11 mouse cellular contexts compared by ENCODE assay signal in genomic region chr4:142267348-142267819, GRCm38 (mm10). TPM values are rescaled to one million over a fixed set of nuclear protein-coding genes. Genes with fewer than 3 reads are reported as not detected.
DNase-seq lines count a peak whose midpoint lies in the region; ATAC-seq and TF ChIP-seq lines count a peak whose summit lies in the region.
"Had no signal": no experiment of that assay in that cellular context is flagged by ENCODE, and none has a peak within 500 bp of the region (broad histone marks: within the 10 kb centered on the region; RNA-seq: fewer than 3 reads in every experiment).

No protein-coding gene starts in this region.

- peak overlapping the region; percentile 58 for H3K27ac ChIP-seq in kidney, embryonic 15.5 days
- H3K27ac ChIP-seq in hindbrain, embryonic 13.5 days = peak overlapping the region; percentile 76
- H3K27ac ChIP-seq in neural tube, embryonic 13.5 days (replicated peaks) = peak overlapping the region; percentile 74
- no peak overlapping the region for H3K27ac ChIP-seq in liver, postnatal 0 days (ENCODE audit: low read depth)
- H3K27ac ChIP-seq: embryonic facial prominence, embryonic 15.5 days; stomach, embryonic 15.5 days had no signal

- TF ChIP-seq CTCF in liver, postnatal 0 days (IDR thresholded peaks at IDR 0.05; ENCODE audit: low read depth) = no peak

- no peak for DNase-seq in kidney, adult 11 months
- peak; percentile 77 to 80 for DNase-seq in cerebellum, postnatal 10 days
- no peak for DNase-seq in heart, postnatal 4 days
- no peak for DNase-seq in adrenal gland, postnatal 25 days
- DNase-seq in liver, postnatal 0 days = no peak
- DNase-seq: kidney, postnatal 36 days had no signal

- 0 out of 2 replicates have a peak, but pooled peaks cover 3% of the 10 kb centered on the region for H3K27me3 ChIP-seq in kidney, embryonic 15.5 days
- H3K27me3 ChIP-seq in hindbrain, embryonic 13.5 days = no peaks in the 10 kb centered on the region
- H3K27me3 ChIP-seq in neural tube, embryonic 13.5 days = no peaks in the 10 kb centered on the region
- H3K27me3 ChIP-seq in liver, postnatal 0 days (ENCODE audit: insufficient read depth, low read length) = no peaks in the 10 kb centered on the region
- H3K27me3 ChIP-seq: embryonic facial prominence, embryonic 15.5 days; stomach, embryonic 15.5 days had no signal

- H3K4me1 ChIP-seq in kidney, embryonic 15.5 days = peaks cover 17% of the 10 kb centered on the region
- peaks cover 23% of the 10 kb centered on the region for H3K4me1 ChIP-seq in hindbrain, embryonic 13.5 days (replicated peaks)
- H3K4me1 ChIP-seq in neural tube, embryonic 13.5 days (replicated peaks) = peaks cover 19% of the 10 kb centered on the region
- H3K4me1 ChIP-seq in liver, postnatal 0 days (ENCODE audit: insufficient read depth) = no peaks in the 10 kb centered on the region
- H3K4me1 ChIP-seq: stomach, embryonic 15.5 days had no signal

- H3K36me3 ChIP-seq in kidney, embryonic 15.5 days = no peaks in the 10 kb centered on the region
- H3K36me3 ChIP-seq in hindbrain, embryonic 13.5 days = no peaks in the 10 kb centered on the region
- no peaks in the 10 kb centered on the region for H3K36me3 ChIP-seq in neural tube, embryonic 13.5 days
- H3K36me3 ChIP-seq in liver, postnatal 0 days (replicated peaks; ENCODE audit: insufficient read depth, low read length) = no peaks in the 10 kb centered on the region
- H3K36me3 ChIP-seq: embryonic facial prominence, embryonic 15.5 days; stomach, embryonic 15.5 days had no signal

- WGBS in kidney, embryonic 15.5 days = 10% methylated on average over 4 of the region's 4 CpGs
- WGBS in hindbrain, embryonic 13.5 days = 7% methylated on average over 4 of the region's 4 CpGs
- WGBS in neural tube, embryonic 13.5 days = 8% methylated on average over 4 of the region's 4 CpGs
- 36% methylated on average over 4 of the region's 4 CpGs for WGBS in liver, postnatal 0 days (ENCODE audit: insufficient replicate concordance)

- no peak overlapping the region for H3K9ac ChIP-seq in kidney, embryonic 15.5 days
- no peak overlapping the region for H3K9ac ChIP-seq in hindbrain, embryonic 13.5 days
- 0 out of 2 replicates have a peak overlapping the region, but pooled peaks have one; percentile 8 for H3K9ac ChIP-seq in neural tube, embryonic 13.5 days
- H3K9ac ChIP-seq in liver, postnatal 0 days (replicated peaks) = no peak overlapping the region
- H3K9ac ChIP-seq: embryonic facial prominence, embryonic 15.5 days; stomach, embryonic 15.5 days had no signal

- no peak; the same call in none of the 2 replicates for ATAC-seq in kidney, embryonic 15.5 days (replicated peaks; ENCODE audit: low FRiP score)
- ATAC-seq in hindbrain, embryonic 13.5 days (ENCODE audit: low FRiP score) = peak; percentile 84
- peak; percentile 84 for ATAC-seq in neural tube, embryonic 13.5 days (ENCODE audit: low read depth)
- no peak for ATAC-seq in liver, postnatal 0 days

- H3K4me3 ChIP-seq in kidney, embryonic 15.5 days (replicated peaks) = no peak overlapping the region
- no peak overlapping the region for H3K4me3 ChIP-seq in hindbrain, embryonic 13.5 days
- no peak overlapping the region for H3K4me3 ChIP-seq in neural tube, embryonic 13.5 days
- no peak overlapping the region for H3K4me3 ChIP-seq in liver, postnatal 0 days (ENCODE audit: low read depth, low read length)
- H3K4me3 ChIP-seq: embryonic facial prominence, embryonic 15.5 days; stomach, embryonic 15.5 days had no signal

- H3K9me3 ChIP-seq in kidney, embryonic 15.5 days (replicated peaks) = peaks cover 3% of the 10 kb centered on the region; the same call in 1 of the 2 replicates
- no peaks in the 10 kb centered on the region for H3K9me3 ChIP-seq in hindbrain, embryonic 13.5 days
- H3K9me3 ChIP-seq in neural tube, embryonic 13.5 days = 0 out of 2 replicates have a peak, but pooled peaks cover 6% of the 10 kb centered on the region
- H3K9me3 ChIP-seq in liver, postnatal 0 days (ENCODE audit: low read length) = no peaks in the 10 kb centered on the region
- H3K9me3 ChIP-seq: stomach, embryonic 15.5 days had no signal

- TF ChIP-seq EP300 in liver, postnatal 0 days (IDR thresholded peaks at IDR 0.05; ENCODE audit: low read depth) = no peak

- 0 out of 2 replicates have a peak overlapping the region, but pooled peaks have one; percentile 1 for H3K4me2 ChIP-seq in kidney, embryonic 15.5 days
- H3K4me2 ChIP-seq in hindbrain, embryonic 13.5 days = no peak overlapping the region
- H3K4me2 ChIP-seq in neural tube, embryonic 13.5 days = no peak overlapping the region
- H3K4me2 ChIP-seq in liver, postnatal 0 days (ENCODE audit: low read depth, low read length) = no peak overlapping the region
- H3K4me2 ChIP-seq: embryonic facial prominence, embryonic 15.5 days; stomach, embryonic 15.5 days had no signal

RNA-seq across cellular contexts. Expression of gene Kazn, which starts 28.2 kb away (rescaled TPM):
- polyA plus RNA-seq in kidney, embryonic 15.5 days (2015; fragmentation: Nextera tagmentation; extraction: Ambion mirVana) = 15.9 and 16.4 TPM in 2 replicates
- polyA plus RNA-seq in hindbrain, embryonic 13.5 days (2015; fragmentation: Nextera tagmentation; extraction: Ambion mirVana) = 17.9 and 19.1 TPM in 2 replicates
- 18.9 and 19.0 TPM in 2 replicates for polyA plus RNA-seq in neural tube, embryonic 13.5 days (2015; fragmentation: Nextera tagmentation; extraction: Ambion mirVana)
- 1 to 10 TPM; 7.5 to 7.7 TPM for total RNA-seq in heart, postnatal 4 days (2021)
- total RNA-seq in adrenal gland, postnatal 25 days (2021) = 32.8 and 35.8 TPM in 2 replicates
- 0.72 and 0.74 TPM in 2 replicates for polyA plus RNA-seq in liver, postnatal 0 days (2015; fragmentation: Nextera tagmentation; extraction: Ambion mirVana)

Comparison
In these comparisons a context has a peak if more than half of its experiments do, and no peak if none do; other contexts are left out.
1. ATAC-seq: peak in hindbrain, embryonic 13.5 days (single experiment) and neural tube, embryonic 13.5 days (single experiment); none in kidney, embryonic 15.5 days (single experiment) and liver, postnatal 0 days (single experiment).
2. DNase-seq: peak in cerebellum, postnatal 10 days (2 of 2); none in kidney, adult 11 months (single experiment), heart, postnatal 4 days (single experiment), adrenal gland, postnatal 25 days (single experiment) and liver, postnatal 0 days (single experiment).